Mouse (Mus musculus): ENCODE measurements around the gene 2310039H08Rik.

2310039H08Rik gene

GRCm38 (mm10) chr17:46772404-46773277 is at the start of gene 2310039H08Rik:
TSS of gene 2310039H08Rik (plus strand) at chr17:46772635.
- peak; percentile 87 for DNase-seq

GRCm38 (mm10) chr17:46724477-46725084 is 47.9 kb upstream of the 2310039H08Rik start:
- DNase-seq, result peak; percentile 55

GRCm38 (mm10) chr17:46725273-46725672 is 47.2 kb upstream of the 2310039H08Rik start:
- peak; percentile 68 for DNase-seq

- DNase-seq, result peak; percentile 91
Observed at GRCm38 (mm10) chr17:46725731-46726645, 46.4 kb upstream of the 2310039H08Rik start.

GRCm38 (mm10) chr17:46727271-46727670 is 45.2 kb upstream of the 2310039H08Rik start:
- no peak for DNase-seq

- no peak for DNase-seq
Observed at GRCm38 (mm10) chr17:46728021-46728420, 44.4 kb upstream of the 2310039H08Rik start.

GRCm38 (mm10) chr17:46728496-46728895 is 43.9 kb upstream of the 2310039H08Rik start:
- no peak for DNase-seq

- peak; percentile 91 for DNase-seq
Observed at GRCm38 (mm10) chr17:46728904-46729318, 43.5 kb upstream of the 2310039H08Rik start, which contains the start of gene Gnmt. TSS of gene Gnmt (minus strand) at chr17:46729168.

- DNase-seq, result no peak
Observed at GRCm38 (mm10) chr17:46734055-46734454, 38.4 kb upstream of the 2310039H08Rik start.

- DNase-seq, result no peak
Observed at GRCm38 (mm10) chr17:46735287-46735686, 37.1 kb upstream of the 2310039H08Rik start.

- no peak for DNase-seq
Observed at GRCm38 (mm10) chr17:46736160-46736559, 36.3 kb upstream of the 2310039H08Rik start.

- no peak for DNase-seq
Observed at GRCm38 (mm10) chr17:46741305-46741704, 31.1 kb upstream of the 2310039H08Rik start.

- no peak for DNase-seq
Observed at GRCm38 (mm10) chr17:46742986-46743385, 29.4 kb upstream of the 2310039H08Rik start.

- no peak for DNase-seq
Observed at GRCm38 (mm10) chr17:46745506-46745905, 26.9 kb upstream of the 2310039H08Rik start.

GRCm38 (mm10) chr17:46747234-46747633 is 25.2 kb upstream of the 2310039H08Rik start:
- DNase-seq, result no peak

GRCm38 (mm10) chr17:46747806-46748205 is 24.6 kb upstream of the 2310039H08Rik start:
- no peak for DNase-seq

GRCm38 (mm10) chr17:46749282-46749681 is 23.2 kb upstream of the 2310039H08Rik start:
- DNase-seq, result no peak

- no peak for DNase-seq
Observed at GRCm38 (mm10) chr17:46750580-46750979, 21.9 kb upstream of the 2310039H08Rik start.

GRCm38 (mm10) chr17:46751056-46751793 is 21.2 kb upstream of the 2310039H08Rik start:
- no peak for DNase-seq

GRCm38 (mm10) chr17:46751794-46752556 is 20.5 kb upstream of the 2310039H08Rik start, which contains the start of gene Cnpy3:
TSS of gene Cnpy3 (minus strand) at chr17:46752214.
- DNase-seq, result peak; percentile 99

GRCm38 (mm10) chr17:46758753-46759152 is 13.7 kb upstream of the 2310039H08Rik start:
- DNase-seq, result no peak
